Mouse (Mus musculus) CH12.LX (cell line): ENCODE measurements around the gene Gng12.
A peak's percentile ranks its signal among the peaks of the same experiment; 100 is the strongest.
"Not testable (repeated sequence)": the region's sequence is repeated elsewhere in the genome, so short reads cannot be mapped to it uniquely, and the experiment has no call there.

Experiments used
- CHD2 ChIP-seq: IDR thresholded peaks from 2 replicates; pipeline ENCODE4 v1.6.1; 2011; ENCODE audit warnings: low read length, improper control_type of control experiment
- CTCF ChIP-seq, 2 experiments: IDR thresholded peaks in 1 of 2; conservative IDR thresholded peaks in 1 of 2; 2 replicates each; pipeline ENCODE4 v1.5.1; 2011 to 2012; ENCODE audit warnings: low read depth in 2 of 2, low read length in 2 of 2, improper control_type of control experiment in 1 of 2, inconsistent platforms in 1 of 2, mild to moderate bottlenecking in 1 of 2, moderate library complexity in 1 of 2
- E2F4 ChIP-seq: IDR thresholded peaks from 2 replicates; pipeline ENCODE4 v1.6.1; 2011; ENCODE audit warnings: low read depth, low read length, improper control_type of control experiment; ENCODE audit not compliant: insufficient replicate concordance
- EP300 ChIP-seq: IDR thresholded peaks from 2 replicates; pipeline ENCODE4 v1.6.1; 2011; ENCODE audit warnings: low read length, improper control_type of control experiment
- ETS1 ChIP-seq: conservative IDR thresholded peaks from 2 replicates; pipeline ENCODE4 v1.6.1; 2012; ENCODE audit warnings: low read depth, mild to moderate bottlenecking, inconsistent platforms, low read length, improper control_type of control experiment, moderate library complexity
- GABPA ChIP-seq: IDR thresholded peaks from 2 replicates; pipeline ENCODE4 v1.6.1; 2012; ENCODE audit warnings: low read depth, low read length, improper control_type of control experiment, inconsistent platforms; ENCODE audit not compliant: insufficient replicate concordance
- JUND ChIP-seq: conservative IDR thresholded peaks from 2 replicates; pipeline ENCODE4 v1.6.1; 2011; ENCODE audit warnings: low read depth, low read length, improper control_type of control experiment
- MAFK ChIP-seq: IDR thresholded peaks from 2 replicates; pipeline ENCODE4 v1.6.1; 2011; ENCODE audit warnings: low read length, improper control_type of control experiment; ENCODE audit not compliant: insufficient replicate concordance
- MEF2A ChIP-seq: IDR thresholded peaks from 2 replicates; pipeline ENCODE4 v1.6.1; 2014; ENCODE audit warnings: low read depth, mild to moderate bottlenecking, inconsistent platforms, low read length, improper control_type of control experiment, borderline replicate concordance

- not testable (repeated sequence) for TF ChIP-seq JUND, E2F4, EP300, CHD2, MAFK, MEF2A, GABPA, ETS1
- peak in 1 of 2 experiments; percentile 16; a peak in 1 of 4 replicates for TF ChIP-seq CTCF (conservative IDR thresholded peaks at IDR 0.05 in 1 of 2, IDR thresholded peaks at IDR 0.05 in 1 of 2; ENCODE audit: low read depth in 2 of 2, low read length in 2 of 2)
Observed at GRCm38 (mm10) chr6:66963651-66964050, 67.5 kb downstream of the Gng12 start.
